Mouse (Mus musculus) cerebellum, adult 2 months (tissue): Measurements from ENCODE around the gene Olfr930. TPM values are rescaled to one million over a fixed set of nuclear protein-coding genes. Genes with fewer than 3 reads are reported as not detected.

Source experiments
- DNase-seq, 2 experiments: peaks; one replicate each; pipeline ENCODE4 v3.0.0; 2021
- H3K27ac ChIP-seq: fragments of 200-500 bp; 2 replicates; pipeline ENCODE4 v1.5.1; 2012; ENCODE audit warnings: low read length, control low read depth, inconsistent platforms; ENCODE audit not compliant: insufficient read depth
- H3K27me3 ChIP-seq: fragments of 200-500 bp; 2 replicates; pipeline ENCODE4 v1.6.1; 2012; ENCODE audit warnings: inconsistent platforms, mild to moderate bottlenecking, low read length, moderate library complexity; ENCODE audit not compliant: control insufficient read depth, insufficient read depth
- H3K4me1 ChIP-seq: fragments of 200-500 bp; 2 replicates; pipeline ENCODE4 v1.6.1; 2011; ENCODE audit warnings: low read length; ENCODE audit not compliant: control insufficient read depth, insufficient read depth
- H3K4me3 ChIP-seq: fragments of 200-500 bp; replicated peaks from 2 replicates; pipeline ENCODE3; 2011; ENCODE audit warnings: mild to moderate bottlenecking, low read depth, low read length, control low read depth; ENCODE audit not compliant: insufficient read depth
- CTCF ChIP-seq: fragments of 200-500 bp; IDR thresholded peaks from 2 replicates; pipeline ENCODE4 v1.5.1; 2011; ENCODE audit warnings: low read depth, mild to moderate bottlenecking, control low read depth, low read length, moderate library complexity, borderline replicate concordance; ENCODE audit not compliant: insufficient read depth
- POLR2A ChIP-seq: fragments of 200-500 bp; IDR thresholded peaks from 2 replicates; pipeline ENCODE4 v1.6.1; 2011; ENCODE audit warnings: low read length, control low read depth, borderline replicate concordance; ENCODE audit not compliant: insufficient read depth
- whole genome bisulfite sequencing: fragments of 180-500 bp; shearing (Covaris S2); methylation state at CpG from one replicate; pipeline ENCODE4 v1.1.7; 2018; 5-methylcytosine and 5-hydroxymethylcytosine counted together
- polyA plus RNA-seq: library from polyadenylated mRNA; depleted of rRNA; stranded (reverse); fragments of >200 nt; gene quantifications from 2 replicates; pipeline ENCODE4 v1.2.3, GENCODE M21; 2012; rRNA removed

Gene Olfr930
- polyA plus RNA-seq: not detected in 2 replicates

DNA sequence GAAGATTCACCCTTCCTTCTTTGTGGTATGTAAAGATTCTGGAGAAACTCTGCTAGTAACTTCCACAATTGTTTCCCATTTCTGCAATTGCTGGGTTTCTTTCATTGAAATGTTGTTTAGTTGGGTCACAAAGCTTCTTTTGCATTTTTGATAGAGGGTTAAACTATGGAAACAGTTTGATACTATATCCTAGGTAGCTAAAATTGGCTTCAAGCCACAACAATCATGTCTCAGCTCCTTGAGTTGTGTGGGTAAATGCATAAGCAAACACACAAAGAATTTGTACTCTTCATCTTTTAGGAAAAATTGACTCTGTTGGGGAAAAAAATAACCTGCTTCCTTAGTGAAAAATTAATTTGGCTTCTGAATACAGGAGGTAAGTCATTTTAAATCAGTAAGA lies at the start of gene Olfr930:
Olfr930 (plus strand) TSS at position 301 of the 400 bp plus-strand sequence.
- no peak for TF ChIP-seq POLR2A
- TF ChIP-seq CTCF: no peak
- Histone ChIP-seq H3K4me1 (no peaks in the 10 kb centered on the region), H3K27ac (no peak within 1 kb of the TSS), H3K4me3 (no peak within 1 kb of the TSS), H3K27me3 (no peaks in the 10 kb centered on the region)
- no peak for DNase-seq

DNA sequence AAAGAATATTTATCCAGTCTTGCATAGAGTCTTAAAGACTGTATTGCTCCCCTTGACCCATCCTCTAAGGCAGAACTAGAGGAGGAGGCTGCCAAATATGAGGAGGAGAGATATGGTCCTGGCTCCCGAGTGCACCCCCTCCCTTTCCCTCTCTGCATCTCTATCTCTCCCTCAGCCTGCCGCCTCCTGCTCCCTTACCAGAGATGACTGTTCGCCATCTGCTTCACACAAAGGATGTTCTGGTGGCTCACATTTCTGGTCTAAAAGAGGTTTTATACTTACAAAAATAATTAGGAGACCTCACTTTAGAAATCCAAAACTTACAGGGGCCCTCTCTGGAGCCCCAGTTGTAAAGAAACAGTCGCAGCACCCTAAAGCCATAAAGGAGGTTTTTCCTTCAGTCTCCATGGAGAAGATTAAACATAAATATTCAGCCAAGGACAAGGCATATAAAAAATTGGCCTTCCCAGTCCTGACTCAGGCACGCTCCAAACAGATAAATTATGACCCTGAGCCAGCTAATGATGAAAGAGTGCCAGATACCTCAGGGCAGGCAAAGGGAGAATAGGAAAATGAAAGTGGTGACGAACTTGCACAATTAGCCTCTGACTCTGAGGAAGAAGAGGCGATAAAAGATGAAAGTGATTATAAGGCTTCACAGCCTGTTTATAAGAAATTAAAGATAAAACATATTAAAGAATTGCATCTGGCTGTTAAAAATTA lies 24.0 kb downstream of the Olfr930 start:
- no peaks in the 10 kb centered on the region for H3K27me3 ChIP-seq
- no peak overlapping the region for H3K27ac ChIP-seq
- H3K4me3 ChIP-seq: no peak overlapping the region
- DNase-seq: no peak
- 63% methylated on average over 7 of the region's 7 CpGs for WGBS
- TF ChIP-seq POLR2A (no peak), CTCF (no peak)
- no peaks in the 10 kb centered on the region for H3K4me1 ChIP-seq

DNA sequence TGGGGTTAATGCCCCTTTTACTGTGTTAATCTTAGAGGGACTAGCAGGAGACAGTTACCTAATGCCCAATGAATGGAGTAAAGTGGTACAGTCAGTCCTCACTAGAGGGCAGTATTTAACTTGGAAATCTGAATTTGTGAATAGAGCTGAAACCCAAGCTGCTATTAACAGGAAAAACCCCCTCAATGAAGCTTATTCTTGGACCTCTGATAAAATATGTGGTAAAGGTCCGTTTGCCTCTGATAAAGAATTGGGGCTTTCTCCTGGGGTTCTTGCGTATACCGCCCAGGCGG lies 24.5 kb downstream of the Olfr930 start:
- Histone ChIP-seq H3K4me1 (no peaks in the 10 kb centered on the region), H3K27me3 (no peaks in the 10 kb centered on the region), H3K4me3 (no peak overlapping the region), H3K27ac (no peak overlapping the region)
- DNase-seq: no peak
- no peak for TF ChIP-seq CTCF
- no peak for TF ChIP-seq POLR2A
- WGBS: 78% methylated on average over 4 of the region's 4 CpGs

DNA sequence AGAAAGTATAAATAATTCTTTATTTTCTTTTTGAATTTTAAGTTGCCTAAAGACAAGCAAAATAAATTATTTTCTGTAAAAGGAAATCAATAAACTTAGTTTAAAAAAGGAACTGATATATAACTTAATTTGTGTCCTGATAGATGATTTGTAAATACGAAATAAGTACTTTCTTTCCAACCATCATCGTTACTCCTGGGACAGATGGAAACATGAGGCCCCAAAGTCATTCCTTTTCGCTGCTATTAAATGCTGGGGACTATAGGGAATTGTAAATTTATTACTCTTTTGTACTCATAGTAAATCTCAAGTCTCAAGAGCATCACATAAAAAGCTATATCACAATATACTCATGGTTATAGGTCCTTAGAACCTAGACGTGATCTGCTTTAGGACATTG lies 42.4 kb downstream of the Olfr930 start, which contains the start of gene Olfr933:
Olfr933 (plus strand) TSS at position 301 of the 400 bp plus-strand sequence.
- 74% methylated on average over 4 of the region's 4 CpGs for WGBS

More for the DNA sequence above, 42.4 kb downstream of the Olfr930 start, which contains the start of gene Olfr933:
- TF ChIP-seq POLR2A (no peak), CTCF (no peak)
- H3K4me1 ChIP-seq: no peaks in the 10 kb centered on the region
- DNase-seq: no peak
- no peaks in the 10 kb centered on the region for H3K27me3 ChIP-seq
- no peak within 1 kb of the TSS for H3K4me3 ChIP-seq
- H3K27ac ChIP-seq: no peak within 1 kb of the TSS

Other genes with a start within 250 kb of the Olfr930 start
- gene Olfr919, start 226.1 kb upstream of the Olfr930 start, polyA plus RNA-seq: not detected in 2 replicates
- gene Vwa5a, start 211.5 kb upstream of the Olfr930 start, polyA plus RNA-seq: 8.1 and 8.4 TPM in 2 replicates
- 0.20 and 0.24 TPM in 2 replicates for gene Olfr920, start 177.5 kb upstream of the Olfr930 start, polyA plus RNA-seq
- gene Olfr921, start 156.7 kb upstream of the Olfr930 start, polyA plus RNA-seq: 0.06 and 0.18 TPM in 2 replicates
- 0.52 and 0.57 TPM in 2 replicates for gene Olfr922, start 115.2 kb upstream of the Olfr930 start, polyA plus RNA-seq
- gene Olfr923, start 103.3 kb upstream of the Olfr930 start, polyA plus RNA-seq: 0.30 and 0.39 TPM in 2 replicates
- gene Olfr924, start 85.4 kb upstream of the Olfr930 start, polyA plus RNA-seq: 0.05 TPM in 1 of 2 replicates, not detected in the other
- gene Olfr26, start 74.7 kb upstream of the Olfr930 start, polyA plus RNA-seq: not detected in 2 replicates
- gene Olfr926, start 52.7 kb upstream of the Olfr930 start, polyA plus RNA-seq: 0.10 TPM in 1 of 2 replicates, not detected in the other
- gene Olfr933, start 42.5 kb downstream of the Olfr930 start, polyA plus RNA-seq: not detected in 2 replicates
- not detected in 2 replicates for gene Olfr934, start 58.5 kb downstream of the Olfr930 start, polyA plus RNA-seq
- not detected in 2 replicates for gene Olfr935, start 69.9 kb downstream of the Olfr930 start, polyA plus RNA-seq
- not detected in 2 replicates for gene Olfr146, start 93.6 kb downstream of the Olfr930 start, polyA plus RNA-seq
- not detected in 2 replicates for gene Olfr937, start 135.1 kb downstream of the Olfr930 start, polyA plus RNA-seq
- gene Olfr938, start 149.1 kb downstream of the Olfr930 start, polyA plus RNA-seq: not detected in 2 replicates
- not detected in 2 replicates for gene Olfr27, start 198.3 kb downstream of the Olfr930 start, polyA plus RNA-seq
- not detected in 2 replicates for gene Olfr943, start 236.5 kb downstream of the Olfr930 start, polyA plus RNA-seq